Mouse (Mus musculus): ENCODE measurements around the gene Tenm3. TPM values are rescaled to one million over a fixed set of nuclear protein-coding genes. Genes with fewer than 3 reads are reported as not detected.

Tenm3 gene
- total and polyA plus RNA-seq, 3 experiments = 0.01 to 0.11 TPM; not detected in 1

DNA sequence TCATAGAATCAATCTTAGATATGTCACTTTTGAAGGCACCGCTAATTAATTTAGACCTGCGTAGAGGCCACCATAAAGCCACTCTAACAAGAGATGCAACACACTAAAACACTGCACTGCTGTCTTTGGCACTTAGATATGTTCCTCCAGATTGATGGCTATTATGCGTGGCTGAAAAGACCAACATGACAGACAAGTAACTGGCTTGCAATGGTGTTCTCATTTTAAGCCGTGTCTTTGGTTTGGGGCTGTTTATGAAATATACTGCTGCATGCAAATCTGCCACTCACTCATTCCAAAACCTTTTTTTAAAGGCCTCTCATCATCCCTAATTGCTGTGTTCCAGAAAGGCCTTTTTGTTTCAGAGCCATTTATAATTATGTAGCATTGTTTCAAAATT is 398.1 kb downstream of the Tenm3 start:
- Histone ChIP-seq H3K4me1 (ENCODE audit: insufficient read depth, low read depth, low read length) (no peaks in the 10 kb centered on the region), H3K4me3 (ENCODE audit: low read depth, low read length) (no peak overlapping the region), H3K27me3 (ENCODE audit: insufficient read depth, low read length) (no peaks in the 10 kb centered on the region), H3K36me3 (replicated peaks) (no peaks in the 10 kb centered on the region), H3K9me3 (replicated peaks) (peaks cover 34% of the 10 kb centered on the region)
- DNase-seq (ENCODE audit: low spot score) = no peak
- TF ChIP-seq GATA1 (IDR thresholded peaks at IDR 0.05; ENCODE audit: borderline replicate concordance, low read length) (no peak), CTCF (IDR thresholded peaks at IDR 0.05; ENCODE audit: low read depth, low read length) (no peak), GATA2 (IDR thresholded peaks at IDR 0.05; ENCODE audit: borderline replicate concordance, low read depth, low read length) (no peak), POLR2AphosphoS5 (IDR thresholded peaks at IDR 0.05; ENCODE audit: insufficient replicate concordance, low read depth, low read length) (no peak), TAL1 (conservative IDR thresholded peaks at IDR 0.05; ENCODE audit: low read depth, low read length) (no peak)
- no peak for ATAC-seq (ENCODE audit: extremely low read depth, insufficient number of reproducible peaks, low FRiP score, poor library complexity, severe bottlenecking)

DNA sequence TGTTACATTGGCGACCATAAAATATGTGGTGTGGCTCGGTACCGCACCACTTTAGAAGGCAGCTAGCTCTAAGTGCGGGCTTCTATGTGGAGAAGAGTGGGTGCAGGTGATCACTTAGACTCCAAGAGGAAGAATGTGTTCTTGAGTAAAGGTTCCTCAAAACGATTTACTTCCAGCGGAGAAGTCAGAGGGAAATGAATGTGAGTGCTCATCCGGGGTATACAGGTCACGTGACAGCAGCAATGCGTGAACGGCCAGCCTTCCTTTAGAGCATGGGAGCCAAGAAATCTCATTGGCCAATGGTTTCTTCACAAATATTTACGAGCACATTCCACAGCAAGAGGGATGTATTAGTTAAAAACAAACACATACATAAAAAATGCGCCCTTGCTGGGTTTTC is 404.3 kb downstream of the Tenm3 start:
- ATAC-seq (ENCODE audit: extremely low read depth, insufficient number of reproducible peaks, low FRiP score, poor library complexity, severe bottlenecking) (no peak), DNase-seq (ENCODE audit: low spot score) (no peak)
- Histone ChIP-seq H3K4me1 (ENCODE audit: insufficient read depth, low read depth, low read length) (no peaks in the 10 kb centered on the region), H3K9me3 (replicated peaks) (peaks cover 26% of the 10 kb centered on the region), H3K4me3 (ENCODE audit: low read depth, low read length) (no peak overlapping the region), H3K27me3 (ENCODE audit: insufficient read depth, low read length) (no peaks in the 10 kb centered on the region), H3K36me3 (replicated peaks) (no peaks in the 10 kb centered on the region)
- no peak for TF ChIP-seq GATA1 (IDR thresholded peaks at IDR 0.05; ENCODE audit: borderline replicate concordance, low read length)
- no peak for TF ChIP-seq POLR2AphosphoS5 (IDR thresholded peaks at IDR 0.05; ENCODE audit: insufficient replicate concordance, low read depth, low read length)
- no peak for TF ChIP-seq GATA2 (IDR thresholded peaks at IDR 0.05; ENCODE audit: borderline replicate concordance, low read depth, low read length)
- TF ChIP-seq CTCF (IDR thresholded peaks at IDR 0.05; ENCODE audit: low read depth, low read length) = no peak
- no peak for TF ChIP-seq TAL1 (conservative IDR thresholded peaks at IDR 0.05; ENCODE audit: low read depth, low read length)

DNA sequence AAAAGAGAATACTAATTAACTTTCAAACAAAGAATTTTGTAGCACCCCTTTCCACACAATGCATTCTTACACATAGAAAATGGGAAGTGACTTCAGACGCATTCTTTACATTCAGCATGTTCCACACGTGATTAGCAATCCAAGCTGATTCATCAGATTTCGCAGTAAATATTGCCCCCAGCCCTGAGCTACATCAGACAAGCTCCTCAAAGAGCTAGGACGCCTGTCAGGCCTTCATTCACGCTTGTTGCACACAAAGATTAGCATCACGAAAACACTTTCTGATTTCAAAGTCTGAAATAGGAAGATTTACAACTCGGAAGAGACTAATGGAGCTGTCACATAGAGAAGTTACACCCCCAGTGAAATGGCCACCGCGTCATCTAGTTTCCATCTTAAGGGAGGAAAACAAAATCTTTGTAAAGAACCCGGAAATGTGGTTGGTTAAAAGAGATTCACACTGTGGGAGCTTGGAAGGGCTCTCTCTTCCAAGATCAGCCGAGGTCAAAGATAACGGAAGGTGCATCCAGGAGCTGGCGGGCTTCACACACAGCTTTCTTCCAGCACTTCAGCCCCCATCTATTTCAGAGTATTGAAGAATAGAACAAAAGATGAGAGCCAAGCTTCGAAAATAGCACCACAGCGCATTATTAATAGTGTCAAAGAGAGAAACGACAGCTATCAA is 406.1 kb downstream of the Tenm3 start:
- Histone ChIP-seq H3K36me3 (replicated peaks) (no peaks in the 10 kb centered on the region), H3K27me3 (ENCODE audit: insufficient read depth, low read length) (no peaks in the 10 kb centered on the region), H3K4me3 (ENCODE audit: low read depth, low read length) (no peak overlapping the region), H3K4me1 (ENCODE audit: insufficient read depth, low read depth, low read length) (no peaks in the 10 kb centered on the region), H3K9me3 (replicated peaks) (peaks cover 19% of the 10 kb centered on the region)
- TF ChIP-seq GATA2 (IDR thresholded peaks at IDR 0.05; ENCODE audit: borderline replicate concordance, low read depth, low read length) = no peak
- TF ChIP-seq GATA1 (IDR thresholded peaks at IDR 0.05; ENCODE audit: borderline replicate concordance, low read length) = no peak
- no peak for TF ChIP-seq POLR2AphosphoS5 (IDR thresholded peaks at IDR 0.05; ENCODE audit: insufficient replicate concordance, low read depth, low read length)
- TF ChIP-seq TAL1 (conservative IDR thresholded peaks at IDR 0.05; ENCODE audit: low read depth, low read length) = no peak
- TF ChIP-seq CTCF (IDR thresholded peaks at IDR 0.05; ENCODE audit: low read depth, low read length) = no peak
- no peak for ATAC-seq (ENCODE audit: extremely low read depth, insufficient number of reproducible peaks, low FRiP score, poor library complexity, severe bottlenecking)
- no peak for DNase-seq (ENCODE audit: low spot score)

DNA sequence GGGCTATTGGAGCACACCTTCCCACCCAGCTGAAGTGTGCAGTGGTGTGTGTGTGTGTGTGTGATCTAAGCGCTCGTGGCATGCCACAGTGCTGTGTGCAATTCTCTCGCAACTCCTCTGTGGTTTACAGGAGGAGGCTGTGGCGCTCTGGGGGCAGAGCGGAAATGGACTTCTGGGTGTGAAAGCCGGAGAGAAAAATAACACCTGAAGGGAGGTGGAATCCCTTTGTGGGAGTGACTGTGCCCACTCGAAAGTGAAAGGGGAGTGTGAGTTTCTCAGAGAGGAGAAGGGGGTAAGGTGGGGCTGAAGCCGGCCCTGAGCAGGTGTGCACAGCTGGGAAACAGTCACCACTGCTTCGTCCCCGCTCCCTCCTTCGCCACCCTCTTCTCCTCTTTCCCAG is 418.6 kb downstream of the Tenm3 start:
- Histone ChIP-seq H3K27me3 (ENCODE audit: insufficient read depth, low read length) (no peaks in the 10 kb centered on the region), H3K4me1 (ENCODE audit: insufficient read depth, low read depth, low read length) (no peaks in the 10 kb centered on the region), H3K36me3 (replicated peaks) (no peaks in the 10 kb centered on the region), H3K4me3 (ENCODE audit: low read depth, low read length) (no peak overlapping the region), H3K9me3 (replicated peaks) (peaks cover 43% of the 10 kb centered on the region)
- DNase-seq (ENCODE audit: low spot score) = no peak
- no peak for ATAC-seq (ENCODE audit: extremely low read depth, insufficient number of reproducible peaks, low FRiP score, poor library complexity, severe bottlenecking)
- TF ChIP-seq GATA1 (IDR thresholded peaks at IDR 0.05; ENCODE audit: borderline replicate concordance, low read length) (no peak), POLR2AphosphoS5 (IDR thresholded peaks at IDR 0.05; ENCODE audit: insufficient replicate concordance, low read depth, low read length) (no peak), GATA2 (IDR thresholded peaks at IDR 0.05; ENCODE audit: borderline replicate concordance, low read depth, low read length) (no peak), CTCF (IDR thresholded peaks at IDR 0.05; ENCODE audit: low read depth, low read length) (no peak), TAL1 (conservative IDR thresholded peaks at IDR 0.05; ENCODE audit: low read depth, low read length) (no peak)

DNA sequence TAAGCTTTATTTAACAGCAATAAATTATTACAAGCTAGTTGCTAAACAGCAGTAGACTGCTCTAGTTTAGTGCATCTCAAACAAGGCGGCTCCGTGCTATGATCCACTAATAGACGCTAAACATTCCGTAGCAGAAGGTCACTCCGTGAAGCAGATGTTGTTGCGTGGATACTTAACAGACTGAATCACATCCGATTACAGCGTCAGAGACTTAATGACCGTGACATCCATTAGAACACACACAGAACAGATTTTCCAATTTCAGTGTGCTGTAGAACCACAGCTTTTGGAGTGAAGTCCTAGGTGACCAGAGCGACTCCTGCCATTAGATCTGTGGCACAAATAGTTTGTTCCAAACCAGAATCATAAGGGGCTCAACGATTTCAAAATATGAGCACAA is 426.0 kb downstream of the Tenm3 start:
- no peaks in the 10 kb centered on the region for H3K27me3 ChIP-seq (ENCODE audit: insufficient read depth, low read length)
- TF ChIP-seq POLR2AphosphoS5 (IDR thresholded peaks at IDR 0.05; ENCODE audit: insufficient replicate concordance, low read depth, low read length) = no peak
- TF ChIP-seq GATA1 (IDR thresholded peaks at IDR 0.05; ENCODE audit: borderline replicate concordance, low read length) = no peak
- no peak for TF ChIP-seq CTCF (IDR thresholded peaks at IDR 0.05; ENCODE audit: low read depth, low read length)
- TF ChIP-seq TAL1 (conservative IDR thresholded peaks at IDR 0.05; ENCODE audit: low read depth, low read length) = no peak
- no peak for TF ChIP-seq GATA2 (IDR thresholded peaks at IDR 0.05; ENCODE audit: borderline replicate concordance, low read depth, low read length)
- peaks cover 39% of the 10 kb centered on the region for H3K9me3 ChIP-seq (replicated peaks)
- H3K4me1 ChIP-seq (ENCODE audit: insufficient read depth, low read depth, low read length) = no peaks in the 10 kb centered on the region
- H3K4me3 ChIP-seq (ENCODE audit: low read depth, low read length) = no peak overlapping the region
- ATAC-seq (ENCODE audit: extremely low read depth, insufficient number of reproducible peaks, low FRiP score, poor library complexity, severe bottlenecking) (no peak), DNase-seq (ENCODE audit: low spot score) (no peak)
- H3K36me3 ChIP-seq (replicated peaks) = no peaks in the 10 kb centered on the region

DNA sequence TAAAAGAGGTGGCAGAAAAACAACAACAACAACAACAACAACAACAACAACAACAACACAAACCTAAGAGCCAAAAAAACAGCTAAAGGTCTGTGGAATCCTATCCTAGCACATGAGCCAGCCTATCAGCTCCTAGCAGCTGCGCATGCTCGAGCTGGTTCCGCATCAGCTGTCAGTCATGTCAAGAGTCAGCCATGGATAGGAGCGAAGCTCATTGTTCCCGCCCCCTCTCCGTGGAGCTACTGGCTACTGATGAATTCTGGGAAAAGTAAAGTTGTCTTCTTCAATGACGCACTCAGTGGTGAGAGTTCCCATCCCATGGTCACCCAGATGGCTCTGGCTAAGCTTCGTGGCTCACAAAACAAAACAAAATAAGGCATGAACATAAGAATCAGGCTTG is 432.8 kb downstream of the Tenm3 start:
- no peaks in the 10 kb centered on the region for H3K27me3 ChIP-seq (ENCODE audit: insufficient read depth, low read length)
- TF ChIP-seq POLR2AphosphoS5 (IDR thresholded peaks at IDR 0.05; ENCODE audit: insufficient replicate concordance, low read depth, low read length) (no peak), CTCF (IDR thresholded peaks at IDR 0.05; ENCODE audit: low read depth, low read length) (no peak), TAL1 (conservative IDR thresholded peaks at IDR 0.05; ENCODE audit: low read depth, low read length) (no peak), GATA1 (IDR thresholded peaks at IDR 0.05; ENCODE audit: borderline replicate concordance, low read length) (no peak), GATA2 (IDR thresholded peaks at IDR 0.05; ENCODE audit: borderline replicate concordance, low read depth, low read length) (no peak)
- no peaks in the 10 kb centered on the region for H3K4me1 ChIP-seq (ENCODE audit: insufficient read depth, low read depth, low read length)
- H3K36me3 ChIP-seq (replicated peaks) = no peaks in the 10 kb centered on the region
- ATAC-seq (ENCODE audit: extremely low read depth, insufficient number of reproducible peaks, low FRiP score, poor library complexity, severe bottlenecking) (no peak), DNase-seq (ENCODE audit: low spot score) (no peak)
- no peak overlapping the region for H3K4me3 ChIP-seq (ENCODE audit: low read depth, low read length)
- H3K9me3 ChIP-seq (replicated peaks) = peaks cover 38% of the 10 kb centered on the region

Data from G1E (cell line).